In genomic region chr13:33966025-33966412, GRCm38 (mm10) we compare ENCODE assay signal across 8 mouse cellular contexts. TPM values are rescaled to one million over a fixed set of nuclear protein-coding genes. Genes with fewer than 3 reads are reported as not detected.
DNase-seq lines count a peak whose midpoint lies in the region; ATAC-seq and TF ChIP-seq lines count a peak whose summit lies in the region.

No protein-coding gene starts in this region.

- H3K27me3 ChIP-seq in hindbrain, embryonic 12.5 days: no peaks in the 10 kb centered on the region
- no peaks in the 10 kb centered on the region for H3K27me3 ChIP-seq in hindbrain, embryonic 16.5 days (replicated peaks; ENCODE audit: control insufficient read depth, insufficient read depth, low read length)
- no peaks in the 10 kb centered on the region for H3K27me3 ChIP-seq in ES-Bruce4 (ENCODE audit: control insufficient read depth, insufficient read depth, low read length, poor library complexity, severe bottlenecking)
- no peaks in the 10 kb centered on the region for H3K27me3 ChIP-seq in embryonic facial prominence, embryonic 13.5 days
- no peaks in the 10 kb centered on the region for H3K27me3 ChIP-seq in liver, embryonic 16.5 days (ENCODE audit: control insufficient read depth, insufficient read depth, low read depth, low read length)
- no peaks in the 10 kb centered on the region for H3K27me3 ChIP-seq in midbrain, embryonic 11.5 days (ENCODE audit: control insufficient read depth, insufficient read depth, low read length)

- 0 out of 2 replicates have a peak overlapping the region, but pooled peaks have one; percentile 75 for H3K4me2 ChIP-seq in hindbrain, embryonic 12.5 days (replicated peaks)
- H3K4me2 ChIP-seq in hindbrain, embryonic 16.5 days (ENCODE audit: low read length): no peak overlapping the region
- peak overlapping the region; percentile 72 for H3K4me2 ChIP-seq in embryonic facial prominence, embryonic 13.5 days
- H3K4me2 ChIP-seq in liver, embryonic 16.5 days (ENCODE audit: low read depth, low read length): peak overlapping the region; percentile 79
- no peak overlapping the region for H3K4me2 ChIP-seq in midbrain, embryonic 11.5 days

- no peak overlapping the region for H3K4me3 ChIP-seq in hindbrain, embryonic 12.5 days
- no peak overlapping the region for H3K4me3 ChIP-seq in hindbrain, embryonic 16.5 days (ENCODE audit: low read length)
- no peak overlapping the region for H3K4me3 ChIP-seq in ES-Bruce4 (ENCODE audit: low read depth, low read length)
- 0 out of 2 replicates have a peak overlapping the region, but pooled peaks have one; percentile 60 for H3K4me3 ChIP-seq in embryonic facial prominence, embryonic 13.5 days
- peak overlapping the region; percentile 71 for H3K4me3 ChIP-seq in liver, embryonic 16.5 days (ENCODE audit: low read depth, low read length)
- H3K4me3 ChIP-seq in midbrain, embryonic 11.5 days (ENCODE audit: low read depth, low read length): no peak overlapping the region

- no peaks in the 10 kb centered on the region for H3K9me3 ChIP-seq in hindbrain, embryonic 12.5 days (replicated peaks)
- H3K9me3 ChIP-seq in hindbrain, embryonic 16.5 days (ENCODE audit: control insufficient read depth, low read length): no peaks in the 10 kb centered on the region
- H3K9me3 ChIP-seq in ES-Bruce4 (replicated peaks; ENCODE audit: control insufficient read depth, insufficient read depth, low read length, poor library complexity, severe bottlenecking): no peaks in the 10 kb centered on the region
- H3K9me3 ChIP-seq in embryonic facial prominence, embryonic 13.5 days: no peaks in the 10 kb centered on the region
- no peaks in the 10 kb centered on the region for H3K9me3 ChIP-seq in liver, embryonic 16.5 days (replicated peaks; ENCODE audit: control insufficient read depth, low read length)
- H3K9me3 ChIP-seq in midbrain, embryonic 11.5 days (ENCODE audit: control insufficient read depth, low read length): no peaks in the 10 kb centered on the region

- no peak for TF ChIP-seq CTCF in ES-Bruce4 (IDR thresholded peaks at IDR 0.05; ENCODE audit: low read depth, low read length)

- H3K9ac ChIP-seq in hindbrain, embryonic 12.5 days: no peak overlapping the region
- H3K9ac ChIP-seq in hindbrain, embryonic 16.5 days (ENCODE audit: low read depth, low read length): no peak overlapping the region
- H3K9ac ChIP-seq in ES-Bruce4 (ENCODE audit: low read depth, poor library complexity, severe bottlenecking): no peak overlapping the region
- H3K9ac ChIP-seq in embryonic facial prominence, embryonic 13.5 days: no peak overlapping the region
- H3K9ac ChIP-seq in liver, embryonic 16.5 days (ENCODE audit: low read depth, low read length): peak overlapping the region; percentile 21; the same call in 1 of the 2 replicates
- H3K9ac ChIP-seq in midbrain, embryonic 11.5 days (ENCODE audit: low read length): no peak overlapping the region

- no peaks in the 10 kb centered on the region for H3K36me3 ChIP-seq in hindbrain, embryonic 12.5 days
- H3K36me3 ChIP-seq in hindbrain, embryonic 16.5 days (ENCODE audit: control insufficient read depth, insufficient read depth, low read length): no peaks in the 10 kb centered on the region
- H3K36me3 ChIP-seq in ES-Bruce4 (ENCODE audit: control insufficient read depth, insufficient read depth, low read length, poor library complexity, severe bottlenecking): no peaks in the 10 kb centered on the region
- H3K36me3 ChIP-seq in embryonic facial prominence, embryonic 13.5 days: no peaks in the 10 kb centered on the region
- H3K36me3 ChIP-seq in liver, embryonic 16.5 days (ENCODE audit: control insufficient read depth, insufficient read depth): no peaks in the 10 kb centered on the region
- no peaks in the 10 kb centered on the region for H3K36me3 ChIP-seq in midbrain, embryonic 11.5 days (ENCODE audit: control insufficient read depth, insufficient read depth, low read length)

- peaks cover 6% of the 10 kb centered on the region for H3K4me1 ChIP-seq in hindbrain, embryonic 12.5 days
- H3K4me1 ChIP-seq in hindbrain, embryonic 16.5 days (ENCODE audit: control insufficient read depth, insufficient read depth, low read depth, low read length): peaks cover 2% of the 10 kb centered on the region; the same call in 1 of the 2 replicates
- peaks cover 3% of the 10 kb centered on the region for H3K4me1 ChIP-seq in ES-Bruce4 (ENCODE audit: control insufficient read depth, insufficient read depth, low read length)
- peaks cover 8% of the 10 kb centered on the region for H3K4me1 ChIP-seq in embryonic facial prominence, embryonic 13.5 days
- H3K4me1 ChIP-seq in liver, embryonic 16.5 days (ENCODE audit: control insufficient read depth, low read depth, low read length): peaks cover 15% of the 10 kb centered on the region
- H3K4me1 ChIP-seq in midbrain, embryonic 11.5 days (ENCODE audit: control insufficient read depth, insufficient read depth, low read length): peaks cover 8% of the 10 kb centered on the region; the same call in 1 of the 2 replicates

- no peak for TF ChIP-seq POLR2A in ES-Bruce4 (IDR thresholded peaks at IDR 0.05; ENCODE audit: insufficient read depth, low read length)

- H3K27ac ChIP-seq in hindbrain, embryonic 12.5 days: no peak overlapping the region
- H3K27ac ChIP-seq in hindbrain, embryonic 16.5 days (ENCODE audit: low read depth, low read length): no peak overlapping the region
- H3K27ac ChIP-seq in ES-Bruce4 (ENCODE audit: insufficient read depth, low read length): peak overlapping the region; percentile 80; the same call in 1 of the 2 replicates
- H3K27ac ChIP-seq in embryonic facial prominence, embryonic 13.5 days: no peak overlapping the region
- peak overlapping the region; percentile 89; the same call in 1 of the 2 replicates for H3K27ac ChIP-seq in liver, embryonic 16.5 days (ENCODE audit: low read length)
- H3K27ac ChIP-seq in midbrain, embryonic 11.5 days (ENCODE audit: low read depth, low read length): no peak overlapping the region

- 71% methylated on average over 4 of the region's 4 CpGs for WGBS in hindbrain, embryonic 12.5 days
- 80% methylated on average over 4 of the region's 4 CpGs for WGBS in hindbrain, embryonic 16.5 days
- 68% methylated on average over 4 of the region's 4 CpGs for WGBS in embryonic facial prominence, embryonic 13.5 days
- 32% methylated on average over 4 of the region's 4 CpGs for WGBS in liver, embryonic 16.5 days (ENCODE audit: insufficient replicate concordance)
- WGBS in midbrain, embryonic 11.5 days: 62% methylated on average over 4 of the region's 4 CpGs

- TF ChIP-seq EP300 in ES-Bruce4 (IDR thresholded peaks at IDR 0.05; ENCODE audit: insufficient read depth, low read depth, low read length): no peak

- no peak for DNase-seq in urinary bladder, adult 2 months (ENCODE audit: low spot score)
- no peak for DNase-seq in midbrain, embryonic 11.5 days (ENCODE audit: low spot score, missing footprints)

- no peak for ATAC-seq in hindbrain, embryonic 12.5 days (ENCODE audit: low FRiP score)
- no peak for ATAC-seq in hindbrain, embryonic 16.5 days
- ATAC-seq in embryonic facial prominence, embryonic 13.5 days (ENCODE audit: insufficient number of reproducible peaks, insufficient read depth, low FRiP score, low TSS enrichment, low read depth): no peak
- 0 out of 2 replicates have a peak, but pooled peaks have one; percentile 22 for ATAC-seq in liver, embryonic 16.5 days (ENCODE audit: low read depth)
- no peak for ATAC-seq in cerebellum, adult (ENCODE audit: insufficient number of reproducible peaks, low FRiP score, low TSS enrichment)
- ATAC-seq in midbrain, embryonic 11.5 days (ENCODE audit: low FRiP score): no peak

RNA-seq across cellular contexts. Expression of gene Nqo2, which starts 1.5 kb away (rescaled TPM):
- polyA plus RNA-seq in hindbrain, embryonic 12.5 days (2016; fragmentation: Nextera tagmentation; extraction: Ambion mirVana): 15.9 and 16.0 TPM in 2 replicates
- polyA plus RNA-seq in hindbrain, embryonic 16.5 days (2015; fragmentation: Nextera tagmentation; extraction: Ambion mirVana): 11.7 TPM in 2 replicates
- polyA plus RNA-seq in ES-Bruce4 (2011; ENCODE audit: insufficient read depth, insufficient read length, low read depth, missing spikeins): 16.3 and 20.9 TPM in 2 replicates
- polyA plus RNA-seq in embryonic facial prominence, embryonic 13.5 days (2015; fragmentation: Nextera tagmentation; extraction: Ambion mirVana): 13.0 and 14.0 TPM in 2 replicates
- 26.1 and 28.2 TPM in 2 replicates for polyA plus RNA-seq in liver, embryonic 16.5 days (2015; fragmentation: Nextera tagmentation; extraction: Ambion mirVana)
- 19.5 and 21.3 TPM in 2 replicates for polyA plus RNA-seq in urinary bladder, adult 2 months (2012; rRNA removed)
- 18.7 and 19.4 TPM in 2 replicates for polyA plus RNA-seq in midbrain, embryonic 11.5 days (2014; fragmentation: Nextera tagmentation; extraction: Ambion mirVana)

RNA-seq across cellular contexts. Expression of gene Ripk1, which starts 36.1 kb away (rescaled TPM):
- 11.3 and 12.9 TPM in 2 replicates for polyA plus RNA-seq in hindbrain, embryonic 12.5 days (2016; fragmentation: Nextera tagmentation; extraction: Ambion mirVana)
- 5.9 and 7.0 TPM in 2 replicates for polyA plus RNA-seq in hindbrain, embryonic 16.5 days (2015; fragmentation: Nextera tagmentation; extraction: Ambion mirVana)
- 6.9 and 8.0 TPM in 2 replicates for polyA plus RNA-seq in ES-Bruce4 (2011; ENCODE audit: insufficient read depth, insufficient read length, low read depth, missing spikeins)
- 14.8 and 17.3 TPM in 2 replicates for polyA plus RNA-seq in embryonic facial prominence, embryonic 13.5 days (2015; fragmentation: Nextera tagmentation; extraction: Ambion mirVana)
- 10.3 and 10.5 TPM in 2 replicates for polyA plus RNA-seq in liver, embryonic 16.5 days (2015; fragmentation: Nextera tagmentation; extraction: Ambion mirVana)
- 8.9 and 15.2 TPM in 2 replicates for polyA plus RNA-seq in urinary bladder, adult 2 months (2012; rRNA removed)
- polyA plus RNA-seq in midbrain, embryonic 11.5 days (2014; fragmentation: Nextera tagmentation; extraction: Ambion mirVana): 8.2 and 10.0 TPM in 2 replicates

RNA-seq across cellular contexts. Expression of gene Serpinb6a, which starts 36.6 kb away (rescaled TPM):
- 43.0 and 44.2 TPM in 2 replicates for polyA plus RNA-seq in hindbrain, embryonic 12.5 days (2016; fragmentation: Nextera tagmentation; extraction: Ambion mirVana)
- 40.0 and 42.2 TPM in 2 replicates for polyA plus RNA-seq in hindbrain, embryonic 16.5 days (2015; fragmentation: Nextera tagmentation; extraction: Ambion mirVana)
- 123 and 128 TPM in 2 replicates for polyA plus RNA-seq in ES-Bruce4 (2011; ENCODE audit: insufficient read depth, insufficient read length, low read depth, missing spikeins)
- polyA plus RNA-seq in embryonic facial prominence, embryonic 13.5 days (2015; fragmentation: Nextera tagmentation; extraction: Ambion mirVana): 71.2 and 74.5 TPM in 2 replicates
- polyA plus RNA-seq in liver, embryonic 16.5 days (2015; fragmentation: Nextera tagmentation; extraction: Ambion mirVana): 15.9 and 17.2 TPM in 2 replicates
- 206 and 225 TPM in 2 replicates for polyA plus RNA-seq in urinary bladder, adult 2 months (2012; rRNA removed)
- polyA plus RNA-seq in midbrain, embryonic 11.5 days (2014; fragmentation: Nextera tagmentation; extraction: Ambion mirVana): 35.7 and 36.1 TPM in 2 replicates

Comparison
In these comparisons a context has a peak if more than half of its experiments do, and no peak if none do; other contexts are left out.
1. H3K4me2 ChIP-seq: peak in hindbrain, embryonic 12.5 days (single experiment), embryonic facial prominence, embryonic 13.5 days (single experiment) and liver, embryonic 16.5 days (single experiment); none in hindbrain, embryonic 16.5 days (single experiment) and midbrain, embryonic 11.5 days (single experiment).
2. H3K27ac ChIP-seq: peak in ES-Bruce4 (single experiment) and liver, embryonic 16.5 days (single experiment); none in hindbrain, embryonic 12.5 days (single experiment), hindbrain, embryonic 16.5 days (single experiment), embryonic facial prominence, embryonic 13.5 days (single experiment) and midbrain, embryonic 11.5 days (single experiment).
3. H3K4me3 ChIP-seq: peak in embryonic facial prominence, embryonic 13.5 days (single experiment) and liver, embryonic 16.5 days (single experiment); none in hindbrain, embryonic 12.5 days (single experiment), hindbrain, embryonic 16.5 days (single experiment), ES-Bruce4 (single experiment) and midbrain, embryonic 11.5 days (single experiment).